Mouse (Mus musculus): ENCODE measurements at regions not wholly inside any gene's neighbourhood (a gene's known extent, or its start where the extent isn't known, plus 50 kb on each side); places are given as distances from the start of the nearest gene placed in this dataset.

DNA sequence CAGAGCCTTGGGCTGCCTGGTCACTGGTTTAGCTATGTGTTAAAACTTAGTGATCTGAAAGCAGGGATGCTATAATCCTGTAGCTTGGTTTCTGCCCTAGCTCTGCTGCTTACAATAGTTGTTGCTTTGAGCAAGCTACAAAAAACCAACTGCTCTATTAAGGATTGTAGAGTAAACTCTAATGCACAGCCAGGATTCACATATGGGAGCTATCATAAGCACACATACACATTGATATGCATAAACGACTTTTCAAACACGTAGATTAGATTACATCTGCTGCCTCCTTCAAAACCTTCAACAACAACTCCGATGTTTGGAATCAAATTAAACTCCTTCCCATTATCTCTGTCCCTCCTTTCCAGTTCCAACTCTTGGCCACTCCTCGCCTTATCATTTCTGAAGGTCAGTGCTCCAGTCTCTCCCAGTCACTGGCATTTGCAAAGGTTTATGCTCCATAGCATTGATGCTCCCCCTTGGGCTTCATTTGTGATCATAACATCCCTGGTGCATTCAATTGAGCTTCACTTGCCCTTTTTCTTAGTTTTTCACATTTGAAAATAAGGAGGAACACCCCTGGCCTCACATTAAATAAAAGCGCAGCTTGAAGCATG, 492.9 kb downstream of the Otol1 start:
- TF ChIP-seq CTCF (conservative IDR thresholded peaks at IDR 0.05; ENCODE audit: low read length) (no peak), NANOG (IDR thresholded peaks at IDR 0.05; ENCODE audit: borderline replicate concordance, low read length) (no peak), POU5F1 (IDR thresholded peaks at IDR 0.05; ENCODE audit: borderline replicate concordance, low read length) (no peak)

All from E14TG2a.4 (cell line).